Mouse (Mus musculus): ENCODE measurements at regions not wholly inside any gene's neighbourhood (a gene's known extent, or its start where the extent isn't known, plus 50 kb on each side); places are given as distances from the start of the nearest gene placed in this dataset.

DNA sequence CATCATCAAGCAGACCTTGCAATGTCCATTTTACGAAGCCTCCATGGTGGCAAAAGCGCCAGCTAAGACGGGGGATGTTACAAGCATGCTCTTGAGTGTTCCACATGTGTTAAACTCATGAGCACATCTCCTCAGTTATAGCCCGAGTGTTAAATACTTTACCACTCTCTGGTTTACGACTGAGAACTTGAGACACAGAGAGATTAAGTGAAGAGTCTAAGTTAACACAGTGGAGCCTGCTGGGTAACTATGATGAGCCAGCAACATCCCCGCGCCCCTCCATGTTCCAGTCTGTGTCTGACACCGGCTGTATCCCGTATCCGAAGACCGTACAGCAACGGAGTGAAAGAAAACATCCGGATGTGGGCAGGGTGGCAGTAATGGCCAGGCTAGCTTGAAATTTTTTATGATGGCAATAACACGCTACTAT lies 308.2 kb downstream of the Cbln4 start:
- Histone ChIP-seq H3K4me3 (ENCODE audit: insufficient read depth in 1 of 2, low read depth in 2 of 2, low read length in 2 of 2) (no peak overlapping the region), H3K9ac (replicated peaks) (no peak overlapping the region), H3K9me3 (ENCODE audit: control insufficient read depth, low read length) (no peaks in the 10 kb centered on the region), H3K36me3 (replicated peaks; ENCODE audit: control insufficient read depth, insufficient read depth, low read depth) (no peaks in the 10 kb centered on the region), H3K4me1 (replicated peaks; ENCODE audit: control insufficient read depth in 2 of 2, insufficient read depth in 2 of 2, low read length in 1 of 2) (no peaks in the 10 kb centered on the region), H3K27me3 (ENCODE audit: control insufficient read depth, insufficient read depth, low read length) (no peaks in the 10 kb centered on the region), H3K27ac (no peak overlapping the region), H3K4me2 (ENCODE audit: low read depth) (no peak overlapping the region)
- TF ChIP-seq EP300 (IDR thresholded peaks at IDR 0.05; ENCODE audit: low read depth) (no peak), CTCF (IDR thresholded peaks at IDR 0.05; ENCODE audit: low read depth) (no peak)
- 45% methylated on average over 14 of the region's 14 CpGs for WGBS (ENCODE audit: insufficient replicate concordance)
- no peak for ATAC-seq (ENCODE audit: insufficient read depth)
- no peak for DNase-seq (ENCODE audit: low read depth in 3 of 3, low spot score in 3 of 3)

DNA sequence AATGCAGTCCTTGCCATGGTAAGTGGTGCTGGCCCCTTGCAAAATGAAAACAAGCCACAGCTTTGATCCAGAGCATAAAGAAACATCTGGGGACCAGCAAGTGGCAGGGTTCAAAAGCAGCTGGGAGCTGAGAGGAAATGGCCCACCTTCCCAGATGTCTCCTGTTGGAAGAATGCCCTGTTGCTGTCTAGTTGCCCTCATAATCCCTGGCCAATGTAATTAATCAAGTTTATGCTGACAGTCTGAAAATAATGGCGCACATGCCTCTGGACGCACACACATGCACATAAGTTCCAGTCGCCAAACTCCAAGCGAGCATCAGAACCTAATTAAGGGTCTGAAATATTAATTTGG lies 308.7 kb downstream of the Cbln4 start:
- no peak overlapping the region for H3K4me2 ChIP-seq (ENCODE audit: low read depth)
- no peak for DNase-seq (ENCODE audit: low read depth in 3 of 3, low spot score in 3 of 3)
- no peaks in the 10 kb centered on the region for H3K4me1 ChIP-seq (replicated peaks; ENCODE audit: control insufficient read depth in 2 of 2, insufficient read depth in 2 of 2, low read length in 1 of 2)
- no peaks in the 10 kb centered on the region for H3K9me3 ChIP-seq (ENCODE audit: control insufficient read depth, low read length)
- 67% methylated on average over 4 of the region's 4 CpGs for WGBS (ENCODE audit: insufficient replicate concordance)
- H3K27ac ChIP-seq = no peak overlapping the region
- no peak overlapping the region for H3K4me3 ChIP-seq (ENCODE audit: insufficient read depth in 1 of 2, low read depth in 2 of 2, low read length in 2 of 2)
- no peak for ATAC-seq (ENCODE audit: insufficient read depth)
- TF ChIP-seq EP300 (IDR thresholded peaks at IDR 0.05; ENCODE audit: low read depth) (no peak), CTCF (IDR thresholded peaks at IDR 0.05; ENCODE audit: low read depth) (no peak)
- H3K9ac ChIP-seq (replicated peaks) = no peak overlapping the region
- no peaks in the 10 kb centered on the region for H3K27me3 ChIP-seq (ENCODE audit: control insufficient read depth, insufficient read depth, low read length)
- no peaks in the 10 kb centered on the region for H3K36me3 ChIP-seq (replicated peaks; ENCODE audit: control insufficient read depth, insufficient read depth, low read depth)

DNA sequence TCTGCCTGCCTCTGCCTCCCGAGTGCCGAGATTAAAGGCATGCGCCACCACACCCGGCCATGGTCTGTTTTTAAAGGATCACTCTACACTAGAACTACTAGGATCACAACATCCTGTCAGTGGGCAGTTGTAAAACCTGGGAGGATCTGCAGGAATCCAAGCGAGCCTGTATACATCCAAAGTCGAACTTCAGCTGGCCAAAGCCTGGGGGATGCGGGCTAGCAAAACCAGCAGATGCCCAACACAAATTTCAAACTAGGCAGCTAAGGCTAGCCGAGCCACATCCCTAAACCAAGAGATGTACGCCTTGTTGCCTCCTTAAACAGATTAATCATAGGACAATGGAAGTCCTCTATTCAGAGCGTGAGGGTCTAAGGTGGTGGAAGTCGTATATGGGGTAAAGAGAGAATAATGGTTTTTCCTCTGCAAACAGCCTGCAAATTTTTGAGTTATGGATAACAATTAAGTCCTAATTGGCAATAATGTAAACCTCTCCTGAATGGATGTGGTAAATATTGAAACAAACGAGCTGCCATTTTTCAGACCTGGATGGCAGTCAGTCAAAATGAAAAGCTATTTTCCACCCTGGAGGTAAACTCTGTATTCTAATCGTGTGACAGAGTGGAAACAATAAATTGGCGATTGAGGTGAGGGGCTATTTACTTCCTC lies 309.2 kb downstream of the Cbln4 start:
- no peak for DNase-seq (ENCODE audit: low read depth in 3 of 3, low spot score in 3 of 3)
- H3K36me3 ChIP-seq (replicated peaks; ENCODE audit: control insufficient read depth, insufficient read depth, low read depth) = no peaks in the 10 kb centered on the region
- TF ChIP-seq CTCF (IDR thresholded peaks at IDR 0.05; ENCODE audit: low read depth) (no peak), EP300 (IDR thresholded peaks at IDR 0.05; ENCODE audit: low read depth) (no peak)
- no peak overlapping the region for H3K4me2 ChIP-seq (ENCODE audit: low read depth)
- H3K4me3 ChIP-seq (ENCODE audit: insufficient read depth in 1 of 2, low read depth in 2 of 2, low read length in 2 of 2) = no peak overlapping the region
- H3K9me3 ChIP-seq (ENCODE audit: control insufficient read depth, low read length) = no peaks in the 10 kb centered on the region
- no peaks in the 10 kb centered on the region for H3K4me1 ChIP-seq (replicated peaks; ENCODE audit: control insufficient read depth in 2 of 2, insufficient read depth in 2 of 2, low read length in 1 of 2)
- no peak for ATAC-seq (ENCODE audit: insufficient read depth)
- no peak overlapping the region for H3K9ac ChIP-seq (replicated peaks)
- 61% methylated on average over 14 of the region's 14 CpGs for WGBS (ENCODE audit: insufficient replicate concordance)
- H3K27ac ChIP-seq = no peak overlapping the region
- H3K27me3 ChIP-seq (ENCODE audit: control insufficient read depth, insufficient read depth, low read length) = no peaks in the 10 kb centered on the region

DNA sequence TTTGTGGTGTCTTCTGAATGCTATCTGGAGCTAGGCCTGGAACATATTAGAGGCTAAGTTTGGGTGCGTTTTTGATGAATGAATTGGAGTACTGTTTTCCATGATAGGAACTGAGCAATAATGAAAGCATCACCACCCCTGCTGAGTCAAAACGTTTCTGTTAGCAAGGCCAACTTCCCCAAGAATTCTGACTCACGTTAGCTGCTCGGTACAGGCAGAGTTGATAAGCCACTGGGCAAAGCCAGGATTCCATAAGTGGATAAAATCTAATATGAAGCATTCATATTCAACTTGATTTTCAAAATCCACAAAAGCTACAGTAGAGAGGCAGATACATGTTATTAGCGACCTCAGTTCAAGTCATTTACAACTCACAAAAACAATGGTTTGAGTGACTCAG lies 324.0 kb downstream of the Cbln4 start:
- Histone ChIP-seq H3K9me3 (ENCODE audit: control insufficient read depth, low read length) (no peaks in the 10 kb centered on the region), H3K36me3 (replicated peaks; ENCODE audit: control insufficient read depth, insufficient read depth, low read depth) (no peaks in the 10 kb centered on the region), H3K4me2 (ENCODE audit: low read depth) (no peak overlapping the region), H3K27ac (no peak overlapping the region), H3K9ac (replicated peaks) (no peak overlapping the region), H3K27me3 (ENCODE audit: control insufficient read depth, insufficient read depth, low read length) (no peaks in the 10 kb centered on the region), H3K4me1 (replicated peaks; ENCODE audit: control insufficient read depth in 2 of 2, insufficient read depth in 2 of 2, low read length in 1 of 2) (no peaks in the 10 kb centered on the region), H3K4me3 (ENCODE audit: insufficient read depth in 1 of 2, low read depth in 2 of 2, low read length in 2 of 2) (no peak overlapping the region)
- no peak for DNase-seq (ENCODE audit: low read depth in 3 of 3, low spot score in 3 of 3)
- 50% methylated on average over 5 of the region's 5 CpGs for WGBS (ENCODE audit: insufficient replicate concordance)
- ATAC-seq (ENCODE audit: insufficient read depth) = no peak
- TF ChIP-seq CTCF (IDR thresholded peaks at IDR 0.05; ENCODE audit: low read depth) (no peak), EP300 (IDR thresholded peaks at IDR 0.05; ENCODE audit: low read depth) (no peak)

DNA sequence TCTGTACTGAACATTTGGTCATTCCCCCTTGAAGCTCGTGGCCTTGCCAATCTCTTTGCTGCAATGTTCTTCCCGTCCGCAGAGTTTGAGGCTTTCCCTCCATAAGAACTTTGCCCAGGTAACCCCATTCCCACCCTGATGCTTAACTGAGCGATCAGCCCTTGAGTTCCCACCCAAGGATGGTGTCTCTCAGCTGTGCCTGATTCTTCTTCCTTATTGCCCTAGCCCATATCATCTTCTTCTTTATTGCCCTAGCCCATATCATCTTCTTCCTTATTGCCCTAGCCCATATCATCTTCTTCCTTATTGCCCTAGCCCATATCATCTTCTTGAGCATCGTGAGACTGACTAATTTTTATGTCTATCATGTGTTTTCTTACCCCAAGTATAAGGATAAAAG lies 324.4 kb downstream of the Cbln4 start:
- no peaks in the 10 kb centered on the region for H3K4me1 ChIP-seq (replicated peaks; ENCODE audit: control insufficient read depth in 2 of 2, insufficient read depth in 2 of 2, low read length in 1 of 2)
- no peak overlapping the region for H3K9ac ChIP-seq (replicated peaks)
- no peaks in the 10 kb centered on the region for H3K36me3 ChIP-seq (replicated peaks; ENCODE audit: control insufficient read depth, insufficient read depth, low read depth)
- H3K27me3 ChIP-seq (ENCODE audit: control insufficient read depth, insufficient read depth, low read length) = no peaks in the 10 kb centered on the region
- no peak overlapping the region for H3K4me3 ChIP-seq (ENCODE audit: insufficient read depth in 1 of 2, low read depth in 2 of 2, low read length in 2 of 2)
- WGBS (ENCODE audit: insufficient replicate concordance) = 61% methylated on average over 5 of the region's 5 CpGs
- no peaks in the 10 kb centered on the region for H3K9me3 ChIP-seq (ENCODE audit: control insufficient read depth, low read length)
- DNase-seq (ENCODE audit: low read depth in 3 of 3, low spot score in 3 of 3) (no peak), ATAC-seq (ENCODE audit: insufficient read depth) (no peak)
- no peak for TF ChIP-seq CTCF (IDR thresholded peaks at IDR 0.05; ENCODE audit: low read depth)
- no peak overlapping the region for H3K27ac ChIP-seq
- no peak overlapping the region for H3K4me2 ChIP-seq (ENCODE audit: low read depth)

Measured in liver, embryonic 14.5 days (tissue).